Mouse (Mus musculus) right cerebral cortex, postnatal 25 days (tissue): ENCODE data around the gene Grhpr.
"Not testable (repeated sequence)": the region's sequence is repeated elsewhere in the genome, so short reads cannot be mapped to it uniquely, and the experiment has no call there.

Experiments used
- DNase-seq: peaks from one replicate; pipeline ENCODE4 v3.0.0; 2022

Grhpr gene

GRCm38 (mm10) chr4:44981280-44981973 is at the start of gene Grhpr:
Grhpr (plus strand) TSS chr4:44981395.
- DNase-seq = peak; percentile 72

- DNase-seq = no peak
Observed at GRCm38 (mm10) chr4:44931732-44932131, 49.5 kb upstream of the Grhpr start.

DNA sequence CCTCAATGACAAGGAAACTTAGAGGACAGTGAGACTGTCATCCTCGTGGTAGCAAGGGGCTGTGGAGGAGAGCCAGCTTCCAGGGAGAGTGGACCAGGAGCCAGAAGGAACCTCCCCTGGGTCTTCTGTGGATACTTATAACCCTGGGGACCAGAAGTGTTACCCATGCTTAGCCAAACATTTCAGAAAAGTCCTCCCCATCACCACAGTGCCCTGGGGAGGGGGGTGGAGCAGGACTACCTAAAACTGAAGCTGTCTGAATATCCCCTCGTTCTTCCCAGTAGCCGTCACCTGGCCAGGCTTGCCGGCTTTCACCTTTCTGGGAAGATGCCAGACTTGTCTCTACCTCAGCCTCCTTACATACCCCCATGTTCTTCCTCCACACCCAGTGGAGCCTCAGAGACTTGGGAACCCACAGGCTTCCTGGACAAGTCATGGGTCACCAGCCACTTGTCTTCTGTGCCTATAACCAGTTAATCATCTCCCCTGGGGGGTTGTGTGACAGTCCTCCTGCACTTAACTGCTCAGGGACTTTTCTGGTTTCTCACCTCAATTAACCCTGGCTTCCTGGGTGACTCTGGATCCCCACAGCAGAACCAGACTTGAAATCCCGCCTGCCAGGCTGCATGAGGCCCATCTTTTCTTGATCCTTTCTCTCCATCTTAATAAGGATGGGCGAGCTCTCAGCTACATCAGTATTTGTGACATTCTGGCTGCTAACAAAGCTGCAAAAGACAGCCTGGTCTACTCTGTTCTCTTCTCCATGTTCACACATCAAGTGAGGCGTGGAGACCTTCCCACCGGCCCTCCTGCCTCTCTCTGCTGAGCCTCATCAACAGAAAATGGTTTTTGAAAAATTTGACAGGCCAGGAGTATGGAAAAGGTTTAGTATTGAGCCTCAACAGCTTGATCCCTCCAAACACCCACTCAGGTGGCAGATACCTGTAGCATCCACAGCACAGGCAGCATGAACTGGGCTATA is 42.5 kb upstream of the Grhpr start:
- no peak for DNase-seq

DNA sequence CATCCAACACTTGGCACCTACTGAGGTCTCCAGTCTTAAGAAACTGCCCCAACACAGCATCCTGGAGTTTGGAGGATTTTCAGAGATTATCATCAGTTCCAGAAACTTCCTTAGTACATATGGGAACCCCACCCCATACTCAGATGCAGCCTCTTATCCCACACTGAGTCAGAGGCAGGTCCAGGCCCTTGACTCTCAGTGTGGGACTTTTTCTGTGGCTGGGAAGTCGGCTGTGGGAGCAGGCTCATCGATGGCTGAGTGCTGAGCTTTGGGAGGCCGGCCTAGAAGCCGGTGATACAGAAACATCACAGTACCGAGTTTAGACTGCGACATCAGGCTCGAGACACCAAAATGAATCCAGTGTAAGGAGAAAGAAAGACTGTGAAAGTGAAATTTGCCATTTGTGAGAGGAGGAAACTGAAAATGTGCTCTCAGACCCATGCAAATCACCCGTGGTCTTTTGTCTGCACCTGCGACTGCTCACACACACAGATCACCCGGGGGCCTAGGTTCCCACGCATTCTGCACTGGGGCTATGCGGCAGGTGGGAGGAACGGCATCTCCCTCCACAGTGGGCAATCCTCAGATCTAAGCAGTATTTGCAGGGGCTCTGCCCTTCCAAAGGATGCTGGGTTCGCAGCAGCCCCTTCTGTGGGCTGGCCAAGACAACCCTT is 41.5 kb upstream of the Grhpr start:
- DNase-seq = no peak

- no peak for DNase-seq
Observed at GRCm38 (mm10) chr4:44940286-44940685, 40.9 kb upstream of the Grhpr start.

GRCm38 (mm10) chr4:44942237-44942636 is 39.0 kb upstream of the Grhpr start:
- no peak for DNase-seq

DNA sequence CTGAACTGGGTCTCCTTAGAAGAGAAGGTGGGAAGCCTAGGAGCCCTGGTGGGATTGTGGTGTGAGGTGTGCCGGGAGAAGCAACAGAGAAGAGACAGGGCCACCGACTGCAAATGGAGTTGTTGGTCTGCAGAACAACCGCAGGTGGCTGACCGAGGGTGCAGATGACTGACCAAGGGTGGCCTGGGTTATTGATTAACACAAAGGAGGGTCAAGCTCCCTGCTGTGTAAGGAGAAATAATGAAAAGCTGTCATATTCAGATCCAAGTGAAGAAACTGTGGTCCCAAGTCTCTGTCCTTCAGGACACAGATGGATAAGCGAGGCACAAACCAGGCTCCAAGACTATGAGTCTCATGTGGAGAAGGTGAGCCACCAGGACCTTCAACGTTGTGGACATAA is 37.7 kb upstream of the Grhpr start:
- DNase-seq = no peak

DNA sequence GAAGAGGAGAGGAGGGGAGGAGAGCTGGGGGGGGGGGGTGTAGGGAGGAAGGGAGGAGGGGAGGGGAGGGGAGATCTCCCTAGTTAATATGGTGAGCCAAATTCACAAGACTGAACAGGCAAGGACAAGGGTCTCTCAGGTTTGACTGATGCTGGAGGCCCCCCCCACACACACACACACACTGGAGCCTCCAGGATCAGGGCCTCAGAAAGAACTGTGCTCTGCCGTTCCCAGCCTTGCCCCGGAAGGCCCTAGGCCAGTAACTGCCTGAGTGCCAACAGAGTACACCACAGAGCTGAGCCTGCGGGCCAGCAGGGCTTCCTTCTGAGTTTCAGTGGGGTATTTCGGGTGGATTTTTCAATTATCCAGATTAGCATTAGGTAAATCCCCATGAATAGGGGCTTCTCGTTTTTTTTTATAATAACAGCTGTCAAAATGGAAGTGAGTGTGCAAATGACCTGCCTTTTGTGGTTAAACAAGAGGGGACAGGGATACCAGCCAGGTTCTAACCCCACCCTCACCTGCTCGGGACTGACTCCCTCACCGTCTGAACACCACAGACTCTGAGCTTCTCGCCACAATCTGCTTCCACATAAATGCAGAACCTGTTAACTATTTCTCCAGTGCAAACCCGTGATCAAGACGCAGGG is 36.6 kb upstream of the Grhpr start:
- no peak for DNase-seq

- not testable (repeated sequence) for DNase-seq
Observed at GRCm38 (mm10) chr4:44946126-44946525, 35.1 kb upstream of the Grhpr start.

DNA sequence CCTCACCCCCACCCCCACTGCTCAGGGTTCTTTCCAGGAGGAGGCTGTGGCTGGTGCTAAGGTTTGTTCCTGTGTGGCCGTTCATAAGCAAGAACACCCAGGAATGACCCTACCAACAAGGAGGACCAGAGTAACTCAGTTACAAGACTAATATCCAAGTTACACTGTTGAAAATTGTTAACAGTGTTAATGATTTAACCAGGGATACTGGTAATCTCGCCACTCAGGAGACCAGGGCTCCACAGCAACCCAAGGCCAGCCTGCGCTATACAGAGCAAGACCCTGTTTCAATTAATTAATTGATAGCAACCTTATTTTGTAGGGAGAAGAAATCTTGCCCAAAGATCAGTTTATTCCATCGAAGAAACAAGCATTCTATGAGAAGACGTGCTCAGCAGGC is 33.7 kb upstream of the Grhpr start:
- no peak for DNase-seq

DNA sequence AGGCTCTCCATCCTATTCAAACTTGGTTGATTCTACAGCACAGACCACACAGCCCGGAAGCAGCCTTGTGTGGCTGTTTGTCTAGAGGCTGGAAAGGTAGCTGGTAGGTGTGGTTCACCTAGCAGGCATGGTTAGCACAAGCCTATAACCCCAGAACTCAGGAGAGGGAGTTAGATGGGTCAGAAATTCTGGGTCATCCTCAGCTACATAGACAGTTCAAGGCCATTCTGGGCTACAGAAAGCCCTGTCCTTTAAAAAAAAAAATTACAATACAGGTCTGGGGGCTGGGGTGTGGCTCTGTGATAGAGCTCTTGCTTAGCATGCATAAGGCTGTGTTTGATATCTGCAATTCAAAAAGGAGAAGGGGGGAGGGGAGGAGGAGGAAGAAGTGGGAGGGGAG is 32.9 kb upstream of the Grhpr start:
- no peak for DNase-seq

GRCm38 (mm10) chr4:44953041-44953440 is 28.2 kb upstream of the Grhpr start:
- DNase-seq = no peak

- DNase-seq = no peak
Observed at GRCm38 (mm10) chr4:44958776-44959175, 22.4 kb upstream of the Grhpr start.

GRCm38 (mm10) chr4:44959220-44959619 is 22.0 kb upstream of the Grhpr start:
- DNase-seq = no peak

DNA sequence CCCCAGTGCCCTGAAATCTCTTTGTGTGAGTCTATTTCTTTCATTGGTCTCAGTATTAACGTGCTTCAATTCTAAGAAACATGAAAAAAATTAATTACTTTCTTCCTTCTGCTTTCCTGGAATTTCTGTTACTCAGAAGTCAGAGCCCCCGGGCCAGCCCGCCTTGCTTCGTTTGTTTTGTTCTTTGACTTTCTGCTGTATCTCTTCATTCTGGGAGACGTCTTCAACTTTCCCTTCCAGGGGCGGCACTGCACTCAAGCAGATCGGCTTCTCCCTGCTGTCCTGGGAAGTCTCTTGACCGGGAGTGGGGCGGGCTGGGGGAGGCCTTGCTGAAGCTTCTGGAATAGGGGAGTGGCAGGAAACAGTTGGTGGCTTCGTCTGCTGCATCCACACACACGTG is 18.0 kb upstream of the Grhpr start:
- DNase-seq = no peak

DNA sequence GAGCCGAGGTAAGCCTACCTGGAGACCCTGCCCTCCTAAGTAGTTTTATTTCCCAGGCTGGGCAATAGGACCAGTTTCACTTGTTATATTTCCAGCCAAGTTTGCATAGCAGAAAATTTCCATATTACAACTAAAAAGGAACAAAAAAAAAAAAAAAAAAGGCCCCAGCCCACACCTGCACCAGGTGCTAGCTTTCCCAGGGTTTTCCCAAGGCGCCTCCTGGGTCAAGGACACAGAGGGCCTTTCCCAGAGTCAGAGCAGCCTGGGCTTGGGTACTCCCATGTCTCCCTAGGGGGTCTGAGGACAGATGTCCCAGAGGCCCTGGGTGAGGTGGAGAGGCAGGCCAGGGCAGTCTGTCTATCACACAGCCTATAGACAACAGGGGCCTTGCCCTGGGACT is 16.0 kb upstream of the Grhpr start:
- DNase-seq = no peak

- no peak for DNase-seq
Observed at GRCm38 (mm10) chr4:44965736-44966135, 15.5 kb upstream of the Grhpr start.

DNA sequence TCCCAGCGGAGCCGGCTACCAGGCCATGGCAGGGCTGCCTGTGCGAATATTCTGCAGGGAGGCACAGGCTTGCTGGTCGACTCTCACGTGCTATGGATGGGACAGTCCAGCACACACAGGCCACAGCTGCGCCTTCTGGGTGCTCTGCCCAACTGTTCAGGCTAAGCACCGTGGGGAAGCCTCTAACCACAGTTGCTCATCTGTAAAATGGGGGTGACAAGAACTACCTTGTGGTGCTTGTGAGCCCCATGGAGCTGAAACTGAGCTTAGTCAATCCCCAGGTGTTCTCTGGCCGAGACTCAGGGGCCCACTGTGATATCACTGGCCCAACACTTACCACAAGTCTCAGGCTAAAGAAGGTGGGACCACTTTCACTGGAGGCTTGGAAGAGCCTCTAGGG is 13.8 kb upstream of the Grhpr start:
- no peak for DNase-seq

DNA sequence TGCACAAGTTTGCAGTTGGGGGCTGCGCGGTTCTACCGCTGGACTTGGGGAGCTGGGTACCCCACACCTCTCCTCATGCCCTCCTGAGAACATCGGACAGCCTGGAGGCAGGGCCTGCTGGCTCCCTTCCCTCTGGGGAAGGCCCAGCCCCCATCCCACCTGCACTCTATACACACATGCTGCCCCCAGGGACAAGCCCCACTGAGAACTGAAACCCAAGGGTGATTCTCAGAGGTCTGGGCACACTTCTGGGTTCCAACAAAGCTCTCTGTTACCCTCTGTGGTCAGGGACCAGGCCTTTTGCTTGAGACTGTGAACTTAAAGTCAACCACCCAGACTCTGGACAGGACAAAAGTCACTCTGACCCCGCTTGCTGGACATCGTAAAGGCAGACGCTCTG is 11.1 kb upstream of the Grhpr start:
- no peak for DNase-seq

DNA sequence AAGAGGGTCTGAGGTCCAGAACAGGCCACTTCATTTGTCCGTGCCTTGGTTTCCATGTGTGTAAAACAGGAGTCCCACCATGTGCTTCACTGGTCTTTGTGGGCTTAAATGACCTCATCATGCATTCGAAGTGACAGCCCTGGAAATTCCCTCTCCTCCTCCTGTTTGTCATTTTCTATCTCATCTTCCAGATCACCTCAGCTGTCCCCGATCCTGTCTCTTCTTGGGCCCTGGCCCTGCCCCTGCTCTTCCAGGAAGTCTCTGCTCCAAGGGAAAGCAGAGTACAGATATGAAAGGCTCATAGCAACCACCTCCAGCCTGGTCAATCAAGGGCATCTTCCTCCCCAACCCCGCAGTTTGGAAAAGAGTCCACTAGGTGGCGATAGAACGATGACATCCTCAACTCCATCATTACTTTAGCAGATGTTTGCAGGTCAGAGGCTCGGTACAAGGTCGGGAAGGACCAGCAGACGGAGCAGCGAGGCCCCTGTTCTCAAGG is 10.5 kb upstream of the Grhpr start:
- no peak for DNase-seq

- DNase-seq = peak; percentile 82
Observed at GRCm38 (mm10) chr4:44973450-44973849, 7.7 kb upstream of the Grhpr start.

DNA sequence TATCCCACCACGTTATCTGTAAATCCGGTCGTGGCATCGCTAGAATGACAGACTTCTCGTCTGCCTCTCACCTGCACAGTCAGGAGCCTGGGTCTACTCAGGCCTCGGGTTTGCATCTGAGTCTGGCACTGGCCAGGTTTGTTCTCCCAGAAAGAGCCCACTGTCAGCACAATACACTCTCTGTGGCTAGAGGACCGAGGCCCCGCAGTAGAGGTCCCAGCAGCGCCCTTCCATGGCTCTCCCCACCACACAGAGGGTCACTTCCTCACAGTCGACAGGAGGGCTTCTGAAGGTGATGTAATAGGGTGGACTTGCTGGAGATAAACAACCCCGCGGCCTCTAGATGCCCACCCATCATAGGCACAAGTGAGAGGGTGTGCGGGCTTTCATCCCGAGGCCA is 7.3 kb upstream of the Grhpr start:
- no peak for DNase-seq

- no peak for DNase-seq
Observed at GRCm38 (mm10) chr4:44974331-44974730, 6.9 kb upstream of the Grhpr start.
